Mouse (Mus musculus) mesoderm, embryonic 11.5 days (tissue): ENCODE data around the gene Vps52.
"Not testable (repeated sequence)": the region's sequence is repeated elsewhere in the genome, so short reads cannot be mapped to it uniquely, and the experiment has no call there.

ENCODE experiments used
- DNase-seq: peaks from one replicate; pipeline ENCODE4 v3.0.0-alpha.2; 2012; ENCODE audit warnings: low read depth, low spot score

The Vps52 gene

GRCm38 (mm10) chr17:34000796-34001195, 45.2 kb downstream of the Vps52 start:
- DNase-seq: not testable (repeated sequence)

- DNase-seq: no peak
Measured at GRCm38 (mm10) chr17:34003426-34003825, 47.8 kb downstream of the Vps52 start.

GRCm38 (mm10) chr17:34006570-34006969, 51.0 kb downstream of the Vps52 start:
- no peak for DNase-seq

GRCm38 (mm10) chr17:34010156-34010555, 54.5 kb downstream of the Vps52 start:
- no peak for DNase-seq

GRCm38 (mm10) chr17:34013436-34013835, 57.8 kb downstream of the Vps52 start:
- DNase-seq: no peak
